Mouse (Mus musculus) E14TG2a.4 (cell line): ENCODE measurements around the gene Ccdc7a.

ENCODE experiments used
- CTCF ChIP-seq: conservative IDR thresholded peaks from 2 replicates; pipeline ENCODE4 v1.5.1; 2014; ENCODE audit warnings: low read length
- NANOG ChIP-seq: IDR thresholded peaks from 2 replicates; pipeline ENCODE4 v1.6.1; 2014; ENCODE audit warnings: borderline replicate concordance, low read length, mixed read lengths
- POU5F1 ChIP-seq: IDR thresholded peaks from 2 replicates; pipeline ENCODE4 v1.6.1; 2014; ENCODE audit warnings: low read length, borderline replicate concordance

- TF ChIP-seq CTCF (no peak), NANOG (no peak), POU5F1 (no peak)
These were observed 360.9 kb downstream of the Ccdc7a start for GRCm38 (mm10) chr8:128704376-128704775.
